Mouse (Mus musculus): ENCODE measurements around the gene Engase. TPM values are rescaled to one million over a fixed set of nuclear protein-coding genes. Genes with fewer than 3 reads are reported as not detected.

Engase gene
- polyA plus RNA-seq, 1 experiment from 2014 or later: 11.3 TPM

- H3K9me3 ChIP-seq (replicated peaks; ENCODE audit: control insufficient read depth, low read length): no peaks in the 10 kb centered on the region
- no peaks in the 10 kb centered on the region for H3K4me1 ChIP-seq (ENCODE audit: control insufficient read depth, insufficient read depth, low read length)
- no peak overlapping the region for H3K27ac ChIP-seq (ENCODE audit: low read length)
- no peak overlapping the region for H3K4me2 ChIP-seq (ENCODE audit: low read depth, low read length)
- H3K4me3 ChIP-seq (replicated peaks; ENCODE audit: low read length): no peak overlapping the region
- no peaks in the 10 kb centered on the region for H3K27me3 ChIP-seq (ENCODE audit: control insufficient read depth, insufficient read depth, low read length)
- H3K9ac ChIP-seq (ENCODE audit: low read length): no peak overlapping the region
- 83% methylated on average over 4 of the region's 4 CpGs for WGBS
- no peak for ATAC-seq (ENCODE audit: insufficient read depth, low FRiP score)
- H3K36me3 ChIP-seq (ENCODE audit: control insufficient read depth, insufficient read depth, low read length): no peaks in the 10 kb centered on the region
Observed at GRCm38 (mm10) chr11:118523496-118524145, 47.0 kb downstream of the Engase start.

DNA sequence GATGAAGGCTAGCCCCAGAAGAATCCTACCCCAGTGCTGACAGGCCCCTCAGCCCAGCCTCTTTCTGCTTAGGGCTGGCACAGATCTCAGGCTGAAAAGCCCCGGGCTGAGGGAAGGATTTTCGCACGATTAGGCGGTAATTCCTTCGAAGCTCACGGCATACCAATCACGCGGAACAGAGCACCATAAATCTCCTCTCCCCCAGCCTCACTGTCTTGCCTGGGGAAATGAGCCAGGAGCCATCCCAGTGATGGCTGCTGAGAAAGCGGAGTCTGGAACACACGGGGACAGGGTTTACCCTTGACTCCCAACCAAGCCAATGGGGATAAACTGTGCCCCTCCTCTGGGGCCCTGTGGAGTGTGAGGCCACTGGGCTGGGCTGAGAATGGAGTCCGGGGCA lies 48.4 kb downstream of the Engase start:
- no peaks in the 10 kb centered on the region for H3K4me1 ChIP-seq (ENCODE audit: control insufficient read depth, insufficient read depth, low read length)
- H3K9ac ChIP-seq (ENCODE audit: low read length): no peak overlapping the region
- no peak overlapping the region for H3K4me3 ChIP-seq (replicated peaks; ENCODE audit: low read length)
- H3K36me3 ChIP-seq (ENCODE audit: control insufficient read depth, insufficient read depth, low read length): no peaks in the 10 kb centered on the region
- H3K4me2 ChIP-seq (ENCODE audit: low read depth, low read length): no peak overlapping the region
- no peaks in the 10 kb centered on the region for H3K9me3 ChIP-seq (replicated peaks; ENCODE audit: control insufficient read depth, low read length)
- no peak overlapping the region for H3K27ac ChIP-seq (ENCODE audit: low read length)
- no peaks in the 10 kb centered on the region for H3K27me3 ChIP-seq (ENCODE audit: control insufficient read depth, insufficient read depth, low read length)
- ATAC-seq (ENCODE audit: insufficient read depth, low FRiP score): no peak
- WGBS: 61% methylated on average over 11 of the region's 11 CpGs

- no peaks in the 10 kb centered on the region for H3K4me1 ChIP-seq (ENCODE audit: control insufficient read depth, insufficient read depth, low read length)
- H3K4me2 ChIP-seq (ENCODE audit: low read depth, low read length): no peak overlapping the region
- no peaks in the 10 kb centered on the region for H3K36me3 ChIP-seq (ENCODE audit: control insufficient read depth, insufficient read depth, low read length)
- WGBS: 88% methylated on average over 9 of the region's 9 CpGs
- no peak overlapping the region for H3K27ac ChIP-seq (ENCODE audit: low read length)
- no peak overlapping the region for H3K9ac ChIP-seq (ENCODE audit: low read length)
- no peak overlapping the region for H3K4me3 ChIP-seq (replicated peaks; ENCODE audit: low read length)
- ATAC-seq (ENCODE audit: insufficient read depth, low FRiP score): no peak
- no peaks in the 10 kb centered on the region for H3K9me3 ChIP-seq (replicated peaks; ENCODE audit: control insufficient read depth, low read length)
- H3K27me3 ChIP-seq (ENCODE audit: control insufficient read depth, insufficient read depth, low read length): no peaks in the 10 kb centered on the region
Observed at GRCm38 (mm10) chr11:118528761-118529160, 52.1 kb downstream of the Engase start.

- H3K36me3 ChIP-seq (ENCODE audit: control insufficient read depth, insufficient read depth, low read length): no peaks in the 10 kb centered on the region
- H3K4me2 ChIP-seq (ENCODE audit: low read depth, low read length): no peak overlapping the region
- H3K4me1 ChIP-seq (ENCODE audit: control insufficient read depth, insufficient read depth, low read length): no peaks in the 10 kb centered on the region
- no peak for ATAC-seq (ENCODE audit: insufficient read depth, low FRiP score)
- H3K27ac ChIP-seq (ENCODE audit: low read length): no peak overlapping the region
- H3K9ac ChIP-seq (ENCODE audit: low read length): no peak overlapping the region
- H3K27me3 ChIP-seq (ENCODE audit: control insufficient read depth, insufficient read depth, low read length): no peaks in the 10 kb centered on the region
- H3K9me3 ChIP-seq (replicated peaks; ENCODE audit: control insufficient read depth, low read length): no peaks in the 10 kb centered on the region
- 73% methylated on average over 8 of the region's 8 CpGs for WGBS
- H3K4me3 ChIP-seq (replicated peaks; ENCODE audit: low read length): no peak overlapping the region
Observed at GRCm38 (mm10) chr11:118530313-118530712, 53.7 kb downstream of the Engase start.

GRCm38 (mm10) chr11:118534382-118535092 lies 57.9 kb downstream of the Engase start:
- peak; percentile 23; the same call in 1 of the 2 replicates for ATAC-seq (ENCODE audit: insufficient read depth, low FRiP score)

DNA sequence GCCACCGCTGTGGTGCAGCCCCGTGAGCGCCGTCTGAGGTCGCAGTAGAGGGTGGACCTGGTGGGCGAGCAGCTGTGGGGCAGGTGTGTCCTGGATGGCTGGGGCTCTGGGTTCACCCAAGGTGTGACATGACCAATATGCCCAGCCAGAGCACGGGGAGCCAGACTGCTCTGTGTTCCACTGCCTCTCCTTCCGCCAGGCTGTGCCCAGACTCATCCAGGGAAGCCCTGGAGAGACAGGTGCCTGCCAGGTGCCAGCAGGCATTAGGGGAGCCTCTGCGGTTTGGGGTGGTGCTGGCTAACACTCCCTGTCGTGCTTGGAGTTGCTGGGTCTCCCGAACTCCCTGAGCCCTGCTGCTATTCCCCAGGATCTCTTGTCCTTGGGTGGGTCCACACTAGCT lies 61.4 kb downstream of the Engase start:
- Histone ChIP-seq H3K27ac (ENCODE audit: low read length) (no peak overlapping the region), H3K36me3 (ENCODE audit: control insufficient read depth, insufficient read depth, low read length) (no peaks in the 10 kb centered on the region), H3K9me3 (replicated peaks; ENCODE audit: control insufficient read depth, low read length) (no peaks in the 10 kb centered on the region), H3K9ac (ENCODE audit: low read length) (no peak overlapping the region), H3K4me2 (ENCODE audit: low read depth, low read length) (no peak overlapping the region), H3K4me1 (ENCODE audit: control insufficient read depth, insufficient read depth, low read length) (peaks cover 7% of the 10 kb centered on the region; the same call in 1 of the 2 replicates), H3K27me3 (ENCODE audit: control insufficient read depth, insufficient read depth, low read length) (no peaks in the 10 kb centered on the region), H3K4me3 (replicated peaks; ENCODE audit: low read length) (no peak overlapping the region)
- no peak for ATAC-seq (ENCODE audit: insufficient read depth, low FRiP score)
- 84% methylated on average over 11 of the region's 11 CpGs for WGBS

More at GRCm38 (mm10) chr11:118534382-118535092, 57.9 kb downstream of the Engase start:
- Histone ChIP-seq H3K9me3 (replicated peaks; ENCODE audit: control insufficient read depth, low read length) (no peaks in the 10 kb centered on the region), H3K9ac (ENCODE audit: low read length) (no peak overlapping the region), H3K36me3 (ENCODE audit: control insufficient read depth, insufficient read depth, low read length) (no peaks in the 10 kb centered on the region), H3K4me1 (ENCODE audit: control insufficient read depth, insufficient read depth, low read length) (no peaks in the 10 kb centered on the region), H3K27me3 (ENCODE audit: control insufficient read depth, insufficient read depth, low read length) (no peaks in the 10 kb centered on the region), H3K4me2 (ENCODE audit: low read depth, low read length) (no peak overlapping the region), H3K27ac (ENCODE audit: low read length) (no peak overlapping the region), H3K4me3 (replicated peaks; ENCODE audit: low read length) (no peak overlapping the region)
- WGBS: 37% methylated on average over 18 of the region's 18 CpGs

Other genes starting within 250 kb of the Engase start
- gene Cyth1, start 228.2 kb upstream of the Engase start, polyA plus RNA-seq (2015; fragmentation: Nextera tagmentation; extraction: Ambion mirVana): 10.6 and 12.2 TPM in 2 replicates
- gene Usp36, start 186.6 kb upstream of the Engase start, polyA plus RNA-seq (2015; fragmentation: Nextera tagmentation; extraction: Ambion mirVana): 18.0 and 18.2 TPM in 2 replicates
- 0.36 and 0.55 TPM in 2 replicates for gene Cep295nl, start 134.3 kb upstream of the Engase start, polyA plus RNA-seq (2015; fragmentation: Nextera tagmentation; extraction: Ambion mirVana)
- gene Timp2, start 121.1 kb upstream of the Engase start, polyA plus RNA-seq (2015; fragmentation: Nextera tagmentation; extraction: Ambion mirVana): 66.5 and 66.7 TPM in 2 replicates
- 59.8 and 75.8 TPM in 2 replicates for gene Lgals3bp, start 74.7 kb upstream of the Engase start, polyA plus RNA-seq (2015; fragmentation: Nextera tagmentation; extraction: Ambion mirVana)
- gene Cant1, start 57.7 kb upstream of the Engase start, polyA plus RNA-seq (2015; fragmentation: Nextera tagmentation; extraction: Ambion mirVana): 22.5 and 24.3 TPM in 2 replicates
- 9.5 and 10.4 TPM in 2 replicates for gene C1qtnf1, start 48.6 kb upstream of the Engase start, polyA plus RNA-seq (2015; fragmentation: Nextera tagmentation; extraction: Ambion mirVana)

Data from stomach, embryonic 16.5 days (tissue).